Mouse (Mus musculus) c-Kit-positive CD71-positive TER-119-positive erythroid progenitor cells, embryonic 14.5 days (primary cell): ENCODE measurements around the gene Syne1.

Source experiments
- DNase-seq: peaks from one replicate; pipeline ENCODE4 v3.0.0-alpha.2; 2013; ENCODE audit warnings: low spot score

The Syne1 gene

GRCm38 (mm10) chr10:5305555-5305954 is 245.7 kb downstream of the Syne1 start:
- no peak for DNase-seq

- DNase-seq: no peak
These were observed 255.9 kb downstream of the Syne1 start for GRCm38 (mm10) chr10:5295291-5295891.

GRCm38 (mm10) chr10:5289575-5289909 is 261.7 kb downstream of the Syne1 start:
- DNase-seq: no peak

- no peak for DNase-seq
These were observed 262.3 kb downstream of the Syne1 start for GRCm38 (mm10) chr10:5288716-5289574.

GRCm38 (mm10) chr10:5288262-5288661 is 263.0 kb downstream of the Syne1 start:
- no peak for DNase-seq

- no peak for DNase-seq
These were observed 275.5 kb downstream of the Syne1 start for GRCm38 (mm10) chr10:5275769-5276168.

- no peak for DNase-seq
These were observed 280.6 kb downstream of the Syne1 start for GRCm38 (mm10) chr10:5270641-5271040.

GRCm38 (mm10) chr10:5264418-5264817 is 286.9 kb downstream of the Syne1 start:
- DNase-seq: no peak

GRCm38 (mm10) chr10:5262636-5263035 is 288.6 kb downstream of the Syne1 start:
- DNase-seq: no peak

GRCm38 (mm10) chr10:5256686-5257085 is 294.6 kb downstream of the Syne1 start:
- DNase-seq: no peak

GRCm38 (mm10) chr10:5253752-5254151 is 297.5 kb downstream of the Syne1 start:
- DNase-seq: no peak

- no peak for DNase-seq
These were observed 300.6 kb downstream of the Syne1 start for GRCm38 (mm10) chr10:5250702-5251101.

GRCm38 (mm10) chr10:5239680-5240079 is 311.6 kb downstream of the Syne1 start:
- no peak for DNase-seq

GRCm38 (mm10) chr10:5236926-5237325 is 314.4 kb downstream of the Syne1 start:
- no peak for DNase-seq

- no peak for DNase-seq
These were observed 315.1 kb downstream of the Syne1 start for GRCm38 (mm10) chr10:5236171-5236570.

- DNase-seq: no peak
These were observed 316.4 kb downstream of the Syne1 start for GRCm38 (mm10) chr10:5234721-5235501.

- no peak for DNase-seq
These were observed 322.2 kb downstream of the Syne1 start for GRCm38 (mm10) chr10:5229129-5229528.

GRCm38 (mm10) chr10:5227395-5228076 is 323.7 kb downstream of the Syne1 start:
- DNase-seq: no peak

- no peak for DNase-seq
These were observed 335.3 kb downstream of the Syne1 start for GRCm38 (mm10) chr10:5215943-5216342.

- no peak for DNase-seq
These were observed 343.2 kb downstream of the Syne1 start for GRCm38 (mm10) chr10:5207905-5208641.

GRCm38 (mm10) chr10:5205977-5206376 is 345.3 kb downstream of the Syne1 start:
- DNase-seq: peak; percentile 77

GRCm38 (mm10) chr10:5205570-5205969 is 345.7 kb downstream of the Syne1 start:
- DNase-seq: peak; percentile 44
